Mouse (Mus musculus): ENCODE data around the gene Olfr201.
"Not testable (repeated sequence)": the region's sequence is repeated elsewhere in the genome, so short reads cannot be mapped to it uniquely, and the experiment has no call there.

The Olfr201 gene

GRCm38 (mm10) chr16:59272532-59272931 is at the start of gene Olfr201:
TSS of gene Olfr201 (minus strand) at chr16:59272632.
- DNase-seq (ENCODE audit: low read depth, low spot score), result not testable (repeated sequence)

- DNase-seq (ENCODE audit: low read depth, low spot score), result no peak
Measured at GRCm38 (mm10) chr16:59318148-59318547, 45.7 kb upstream of the Olfr201 start, which contains the start of gene Olfr204. TSS of gene Olfr204 (minus strand) at chr16:59318248.

GRCm38 (mm10) chr16:59298581-59298980 is 26.1 kb upstream of the Olfr201 start, which contains the start of gene Olfr203:
TSS of gene Olfr203 (plus strand) at chr16:59298881.
- DNase-seq (ENCODE audit: low read depth, low spot score), result no peak

DNA sequence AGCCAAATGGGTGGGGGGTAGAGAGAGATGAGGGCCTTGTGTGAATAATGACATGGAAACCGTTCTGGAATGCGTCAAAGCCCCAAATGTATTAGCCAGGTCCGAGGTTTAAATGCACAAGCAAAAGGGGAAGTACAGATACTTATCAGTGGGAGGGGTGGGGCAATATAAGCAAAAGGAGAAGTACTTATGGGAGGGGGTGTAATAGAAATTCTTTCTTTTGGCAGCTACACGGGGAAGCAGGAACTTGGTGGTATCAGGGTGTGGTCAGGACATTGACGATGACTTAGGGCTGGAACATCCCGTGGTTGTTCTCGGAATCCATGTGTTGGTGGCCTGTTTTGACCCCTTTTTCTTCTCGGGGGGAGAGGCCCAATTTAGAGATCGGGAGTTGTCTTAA is 15.1 kb upstream of the Olfr201 start:
- not testable (repeated sequence) for DNase-seq (ENCODE audit: low read depth, low spot score)

DNA sequence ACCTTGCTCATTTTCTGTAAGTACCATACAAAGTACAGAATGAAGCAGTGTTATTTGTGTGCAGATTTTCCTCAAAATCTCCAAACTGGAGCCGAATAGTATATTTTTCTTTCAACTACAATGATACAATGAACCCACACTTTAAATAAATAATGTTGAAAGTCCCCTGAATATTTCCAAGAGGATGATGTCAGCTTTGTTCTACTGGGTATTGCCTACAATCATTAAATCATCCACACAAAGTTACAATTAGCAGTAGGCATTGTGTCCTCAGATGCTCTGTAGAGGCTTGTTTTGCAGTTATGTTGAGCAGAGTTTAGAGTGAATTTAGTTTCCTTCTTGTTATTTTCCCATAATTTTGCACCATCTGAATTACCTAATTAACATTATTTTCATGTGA is 14.3 kb upstream of the Olfr201 start, which contains the start of gene Olfr202:
TSS of gene Olfr202 (minus strand) at position 101 of the 400 bp plus-strand sequence.
- no peak for DNase-seq (ENCODE audit: low read depth, low spot score)

DNA sequence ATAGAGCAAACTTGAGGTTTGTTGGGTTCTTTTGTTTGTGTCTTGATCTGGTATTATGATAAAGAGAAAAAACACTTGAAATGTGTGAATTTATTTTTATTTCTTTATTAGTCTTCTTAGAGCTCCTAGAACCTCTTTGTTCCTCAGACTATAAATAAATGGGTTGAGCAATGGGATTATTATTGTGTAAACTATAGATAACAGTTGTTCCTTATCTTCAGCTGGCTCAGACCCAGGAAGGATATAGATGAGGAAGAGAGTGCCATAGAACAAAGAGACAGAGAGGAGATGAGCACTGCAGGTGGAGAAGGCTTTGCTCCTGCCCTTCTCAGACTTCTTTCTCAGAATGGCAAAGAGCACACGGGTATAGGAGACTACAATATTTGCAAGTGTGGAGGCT is 11.0 kb upstream of the Olfr201 start:
- no peak for DNase-seq (ENCODE audit: low read depth, low spot score)

DNA sequence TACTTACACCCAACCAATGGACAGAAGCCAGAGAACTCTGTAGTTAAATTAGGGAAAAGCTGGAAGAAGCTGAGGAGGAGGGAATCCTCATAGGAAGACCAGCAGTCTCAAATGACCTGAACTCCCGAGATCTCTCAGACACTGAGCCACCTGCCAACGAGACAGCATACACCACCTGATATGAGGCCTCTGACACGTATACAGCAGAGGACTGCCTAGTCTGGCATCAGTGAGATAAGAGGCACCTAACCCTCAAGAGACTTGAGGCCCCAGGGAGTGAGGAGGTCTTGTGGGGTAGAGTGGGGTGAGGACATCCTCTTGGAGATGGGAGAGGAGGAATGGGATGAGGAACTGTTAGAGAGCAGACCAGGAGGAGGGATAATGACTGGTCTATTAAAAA is 8.1 kb upstream of the Olfr201 start:
- peak; percentile 38 for DNase-seq (ENCODE audit: low read depth, low spot score)

DNA sequence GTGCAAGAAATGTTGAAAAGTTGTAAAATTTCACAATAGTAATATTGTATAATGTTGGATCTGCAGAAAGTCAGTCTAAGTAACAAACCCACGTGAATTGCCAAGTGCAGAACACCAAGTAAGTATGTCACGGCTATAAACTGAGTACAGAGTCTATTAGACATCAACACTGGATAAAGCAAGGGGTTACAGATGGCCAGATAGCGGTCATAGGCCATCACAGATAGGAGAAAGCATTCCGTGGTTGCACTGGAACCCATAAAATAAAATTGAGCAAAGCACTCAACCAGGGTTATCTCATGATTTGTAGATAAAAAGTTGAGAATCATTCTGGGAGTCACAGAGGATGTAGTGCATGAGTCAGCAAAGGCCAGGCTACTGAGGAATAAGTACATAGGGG is 3.3 kb downstream of the Olfr201 start:
- DNase-seq (ENCODE audit: low read depth, low spot score), result not testable (repeated sequence)

GRCm38 (mm10) chr16:59249684-59250083 is 22.7 kb downstream of the Olfr201 start:
- no peak for DNase-seq (ENCODE audit: low read depth, low spot score)

- not testable (repeated sequence) for DNase-seq (ENCODE audit: low read depth, low spot score)
Measured at GRCm38 (mm10) chr16:59219667-59220066, 52.8 kb downstream of the Olfr201 start, which contains the start of gene Olfr199. TSS of gene Olfr199 (minus strand) at chr16:59219767.

DNA sequence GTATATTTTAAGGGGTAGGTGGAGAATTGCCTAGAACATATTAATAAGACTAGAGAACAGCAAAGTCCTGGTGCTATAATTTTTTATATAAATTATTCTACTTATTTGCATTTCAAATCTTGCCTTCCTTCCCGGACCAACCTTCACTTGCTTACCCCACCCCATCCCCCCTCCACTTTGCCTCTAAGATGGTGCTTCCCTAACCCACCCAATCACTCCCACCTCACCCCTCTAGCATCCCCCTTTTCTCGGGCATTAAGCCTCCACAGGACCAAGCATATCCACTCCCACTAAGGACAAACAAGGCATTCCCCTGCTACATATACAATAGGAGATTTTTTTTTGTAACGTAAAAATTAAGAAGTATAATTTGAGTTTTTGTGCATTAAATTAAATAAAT is 54.6 kb downstream of the Olfr201 start:
- not testable (repeated sequence) for DNase-seq (ENCODE audit: low read depth, low spot score)

All from c-Kit-negative CD71-positive TER-119-positive erythroid progenitor cells, embryonic 14.5 days (primary cell).